Mouse (Mus musculus) pancreas, adult 10 weeks (tissue): ENCODE data around the gene Tmem45a2. TPM values are rescaled to one million over a fixed set of nuclear protein-coding genes. Genes with fewer than 3 reads are reported as not detected.

Experiments used
- polyA plus RNA-seq: library from polyadenylated mRNA; stranded (reverse); fragments of 350-450 nt; fragmentation: Illumina TruSeq; extraction: RNeasy Lipid Tissue Mini Kit (QIAGEN cat#74804); gene quantifications from one replicate; pipeline ENCODE4 v1.2.3, GENCODE M21; 2015; ENCODE audit warnings: low read depth, low replicate concordance; ENCODE audit not compliant: insufficient read depth

The Tmem45a2 gene
- polyA plus RNA-seq: not detected

GRCm38 (mm10) chr16:57071132-57071639 lies at the start of gene Tmem45a2:
TSS of gene Tmem45a2 (minus strand) at chr16:57071372.

Other genes with a start within 250 kb of the Tmem45a2 start
- 1.4 TPM for gene Tmem45a, start 185.2 kb downstream of the Tmem45a2 start, polyA plus RNA-seq
- not detected for gene Lnp1, start 143.3 kb downstream of the Tmem45a2 start, polyA plus RNA-seq
- 6.7 TPM for gene Tomm70a, start 50.3 kb upstream of the Tmem45a2 start, polyA plus RNA-seq
- gene Nit2, start 96.0 kb upstream of the Tmem45a2 start, polyA plus RNA-seq: 5.5 TPM
- 10.5 TPM for gene Tbc1d23, start 160.1 kb upstream of the Tmem45a2 start, polyA plus RNA-seq
- gene Tmem30c, start 221.5 kb upstream of the Tmem45a2 start, polyA plus RNA-seq: not detected